Comparison of ENCODE assay signal across 12 mouse cellular contexts in genomic region chr2:32157328-32157727, GRCm38 (mm10). TPM values are rescaled to one million over a fixed set of nuclear protein-coding genes. Genes with fewer than 3 reads are reported as not detected.
DNase-seq lines count a peak whose midpoint lies in the region; ATAC-seq and TF ChIP-seq lines count a peak whose summit lies in the region.
"Had no signal": no experiment of that assay in that cellular context is flagged by ENCODE, and none has a peak within 500 bp of the region (broad histone marks: within the 10 kb centered on the region; RNA-seq: fewer than 3 reads in every experiment).

No protein-coding gene starts in this region.

- peak overlapping the region; percentile 35 for H3K4me2 ChIP-seq in forebrain, embryonic 12.5 days
- peak overlapping the region; percentile 30 for H3K4me2 ChIP-seq in limb, embryonic 13.5 days (replicated peaks)
- H3K4me2 ChIP-seq in stomach, embryonic 14.5 days (replicated peaks; ENCODE audit: low read depth, low read length): 0 out of 2 replicates have a peak overlapping the region, but pooled peaks have one; percentile 8

- DNase-seq in left cerebral cortex, adult 2 months (ENCODE audit: extremely low spot score in 1 of 2, low spot score in 2 of 2): no peak
- no peak for DNase-seq in left cerebral cortex, postnatal 36 days (ENCODE audit: low spot score in 2 of 2)
- DNase-seq in cerebellum, adult 9-11 months: no peak
- no peak for DNase-seq in heart, postnatal 10 days
- DNase-seq in thymus, postnatal 36 days: no peak
- DNase-seq: heart, adult 18-20 months; layer of hippocampus, postnatal 36 days had no signal

- ATAC-seq in forebrain, embryonic 12.5 days (ENCODE audit: low FRiP score): peak; percentile 57; the same call in 1 of the 2 replicates
- ATAC-seq in limb, embryonic 13.5 days (ENCODE audit: low FRiP score, low read depth): no peak
- no peak for ATAC-seq in stomach, embryonic 14.5 days (ENCODE audit: insufficient number of reproducible peaks, insufficient read depth, low FRiP score, low read depth)

- TF ChIP-seq CTCF in left cerebral cortex, adult 2 months (IDR thresholded peaks at IDR 0.05): no peak

- no peaks in the 10 kb centered on the region for H3K27me3 ChIP-seq in forebrain, embryonic 12.5 days
- H3K27me3 ChIP-seq in limb, embryonic 13.5 days: no peaks in the 10 kb centered on the region
- no peaks in the 10 kb centered on the region for H3K27me3 ChIP-seq in stomach, embryonic 14.5 days (ENCODE audit: control insufficient read depth, insufficient read depth, low read length)

- H3K36me3 ChIP-seq in forebrain, embryonic 12.5 days (replicated peaks): 0 out of 2 replicates have a peak, but pooled peaks cover 18% of the 10 kb centered on the region
- peaks cover 16% of the 10 kb centered on the region for H3K36me3 ChIP-seq in limb, embryonic 13.5 days
- H3K36me3 ChIP-seq in stomach, embryonic 14.5 days (ENCODE audit: control insufficient read depth, insufficient read depth, low read length): peaks cover 4% of the 10 kb centered on the region; the same call in 1 of the 2 replicates

- intact Hi-C loops in left cerebral cortex, adult 2 months (cut with DNase I): no loop called here
- intact Hi-C loops in left cerebral cortex, postnatal 36 days (cut with DNase I): no loop called here
- intact Hi-C loops in heart, postnatal 10 days (cut with DNase I): no loop called here

- H3K4me3 ChIP-seq in left cerebral cortex, adult 2 months: no peak overlapping the region
- no peak overlapping the region for H3K4me3 ChIP-seq in forebrain, embryonic 12.5 days (replicated peaks)
- no peak overlapping the region for H3K4me3 ChIP-seq in limb, embryonic 13.5 days
- H3K4me3 ChIP-seq in stomach, embryonic 14.5 days (ENCODE audit: low read depth, low read length): no peak overlapping the region
- H3K4me3 ChIP-seq: myocyte had no signal

- peaks cover 77% of the 10 kb centered on the region for H3K4me1 ChIP-seq in forebrain, embryonic 12.5 days
- H3K4me1 ChIP-seq in limb, embryonic 13.5 days: peaks cover 82% of the 10 kb centered on the region
- peaks cover 73% of the 10 kb centered on the region for H3K4me1 ChIP-seq in stomach, embryonic 14.5 days (ENCODE audit: control insufficient read depth, insufficient read depth, low read length)

- H3K9me3 ChIP-seq in forebrain, embryonic 12.5 days: no peaks in the 10 kb centered on the region
- no peaks in the 10 kb centered on the region for H3K9me3 ChIP-seq in limb, embryonic 13.5 days
- H3K9me3 ChIP-seq in stomach, embryonic 14.5 days (ENCODE audit: control insufficient read depth, low read depth, low read length): no peaks in the 10 kb centered on the region
- H3K9me3 ChIP-seq: G1E had no signal

- peak overlapping the region; percentile 33 for H3K9ac ChIP-seq in forebrain, embryonic 12.5 days
- H3K9ac ChIP-seq in limb, embryonic 13.5 days: peak overlapping the region; percentile 43; the same call in 1 of the 2 replicates
- no peak overlapping the region for H3K9ac ChIP-seq in stomach, embryonic 14.5 days (replicated peaks; ENCODE audit: low read depth, low read length)

- H3K27ac ChIP-seq in left cerebral cortex, adult 2 months: peak overlapping the region; percentile 28; the same call in 1 of the 2 replicates
- H3K27ac ChIP-seq in forebrain, embryonic 12.5 days: peak overlapping the region; percentile 81
- peak overlapping the region; percentile 69 for H3K27ac ChIP-seq in limb, embryonic 13.5 days
- peak overlapping the region; percentile 64; the same call in 1 of the 2 replicates for H3K27ac ChIP-seq in stomach, embryonic 14.5 days (ENCODE audit: low read length)

- 12% methylated on average over 4 of the region's 4 CpGs for WGBS in forebrain, embryonic 12.5 days
- 31% methylated on average over 4 of the region's 4 CpGs for WGBS in limb, embryonic 13.5 days
- WGBS in stomach, embryonic 14.5 days: 19% methylated on average over 4 of the region's 4 CpGs

RNA-seq across cellular contexts. Expression of gene Prrc2b, which starts 6.4 kb away (rescaled TPM):
- 100 to 1,000 TPM; 268 to 280 TPM for total RNA-seq in left cerebral cortex, adult 2 months (2021)
- total RNA-seq in left cerebral cortex, postnatal 36 days (2021): 100 to 1,000 TPM; 257 to 259 TPM
- polyA plus RNA-seq in forebrain, embryonic 12.5 days (2016; fragmentation: Nextera tagmentation; extraction: Ambion mirVana): 96.9 and 110 TPM in 2 replicates
- 49.0 and 52.7 TPM in 2 replicates for polyA plus RNA-seq in limb, embryonic 13.5 days (2015; fragmentation: Nextera tagmentation; extraction: Ambion mirVana)
- polyA plus RNA-seq in stomach, embryonic 14.5 days (2014; fragmentation: Nextera tagmentation; extraction: Ambion mirVana): 54.2 and 59.8 TPM in 2 replicates
- total RNA-seq in heart, postnatal 10 days (2021): 100 to 1,000 TPM; 118 to 134 TPM

Comparison
In these comparisons a context has a peak if more than half of its experiments do, and no peak if none do; other contexts are left out.
1. H3K27ac ChIP-seq: peak in every context shown above with its lines; median percentile 81 in forebrain, embryonic 12.5 days; 69 in limb, embryonic 13.5 days; 64 in stomach, embryonic 14.5 days; 28 in left cerebral cortex, adult 2 months.